Mouse (Mus musculus): ENCODE data around the gene Tmem131l. TPM values are rescaled to one million over a fixed set of nuclear protein-coding genes. Genes with fewer than 3 reads are reported as not detected.

Tmem131l gene
- polyA plus RNA-seq, 1 experiment from 2014 or later = 74.6 TPM

DNA sequence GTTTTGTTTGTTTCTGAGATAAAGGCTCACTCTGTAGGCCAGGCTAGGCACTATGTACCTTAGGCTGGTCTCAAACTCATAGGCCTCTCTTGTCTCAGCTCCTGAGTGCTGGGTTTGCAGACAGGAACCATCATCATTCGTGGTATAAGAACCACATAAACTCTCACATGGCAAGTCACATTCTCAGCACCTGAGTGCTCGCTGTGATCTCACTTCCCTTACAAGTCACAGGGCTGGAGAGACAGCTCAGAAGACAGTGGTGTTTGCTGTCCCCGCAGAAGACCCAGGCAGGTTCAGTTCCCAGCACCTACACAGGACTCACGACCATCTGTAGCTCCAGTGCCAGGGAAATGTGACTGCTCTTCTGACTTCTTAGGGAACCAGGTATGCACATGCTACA lies 70.9 kb downstream of the Tmem131l start:
- Histone ChIP-seq H3K36me3 (ENCODE audit: control insufficient read depth, insufficient read depth, low read length) (peaks cover 3% of the 10 kb centered on the region; the same call in 1 of the 2 replicates), H3K9me3 (ENCODE audit: control insufficient read depth, low read depth, low read length) (no peaks in the 10 kb centered on the region), H3K9ac (replicated peaks; ENCODE audit: low read depth, low read length) (no peak overlapping the region), H3K27ac (ENCODE audit: low read length) (no peak overlapping the region), H3K4me1 (ENCODE audit: control insufficient read depth, insufficient read depth, low read length) (peaks cover 3% of the 10 kb centered on the region; the same call in 1 of the 2 replicates), H3K4me2 (replicated peaks; ENCODE audit: low read depth, low read length) (no peak overlapping the region), H3K27me3 (ENCODE audit: control insufficient read depth, insufficient read depth, low read length) (no peaks in the 10 kb centered on the region), H3K4me3 (ENCODE audit: low read depth, low read length) (no peak overlapping the region)
- no peak for ATAC-seq (ENCODE audit: insufficient number of reproducible peaks, insufficient read depth, low FRiP score, low read depth)
- 84% methylated on average over 4 of the region's 4 CpGs for WGBS

DNA sequence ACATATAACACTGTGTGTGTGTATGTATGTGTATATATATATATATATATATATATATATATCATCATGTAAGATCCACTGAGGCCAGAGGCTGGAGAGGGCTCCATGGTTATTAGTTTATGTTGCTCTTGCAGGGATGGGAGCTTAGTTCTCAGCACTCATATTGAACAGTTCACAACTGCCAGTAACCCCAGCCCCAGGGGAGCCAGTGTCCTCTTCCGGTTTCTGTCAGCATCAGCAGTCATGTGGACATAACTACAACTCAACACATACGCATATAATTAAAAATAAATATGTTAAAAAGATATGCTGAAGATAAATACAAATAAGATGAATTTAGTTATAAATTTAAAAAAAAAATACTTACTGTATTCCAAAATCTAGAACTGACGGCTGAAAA lies 72.2 kb downstream of the Tmem131l start:
- ATAC-seq (ENCODE audit: insufficient number of reproducible peaks, insufficient read depth, low FRiP score, low read depth) = no peak
- no peak overlapping the region for H3K9ac ChIP-seq (replicated peaks; ENCODE audit: low read depth, low read length)
- H3K4me2 ChIP-seq (replicated peaks; ENCODE audit: low read depth, low read length) = no peak overlapping the region
- H3K27ac ChIP-seq (ENCODE audit: low read length) = no peak overlapping the region
- H3K4me1 ChIP-seq (ENCODE audit: control insufficient read depth, insufficient read depth, low read length) = peaks cover 3% of the 10 kb centered on the region; the same call in 1 of the 2 replicates
- H3K9me3 ChIP-seq (ENCODE audit: control insufficient read depth, low read depth, low read length) = no peaks in the 10 kb centered on the region
- no peaks in the 10 kb centered on the region for H3K27me3 ChIP-seq (ENCODE audit: control insufficient read depth, insufficient read depth, low read length)
- whole genome bisulfite sequencing = 90% methylated on average over 3 of the region's 3 CpGs
- peaks cover 3% of the 10 kb centered on the region; the same call in 1 of the 2 replicates for H3K36me3 ChIP-seq (ENCODE audit: control insufficient read depth, insufficient read depth, low read length)
- H3K4me3 ChIP-seq (ENCODE audit: low read depth, low read length) = no peak overlapping the region

DNA sequence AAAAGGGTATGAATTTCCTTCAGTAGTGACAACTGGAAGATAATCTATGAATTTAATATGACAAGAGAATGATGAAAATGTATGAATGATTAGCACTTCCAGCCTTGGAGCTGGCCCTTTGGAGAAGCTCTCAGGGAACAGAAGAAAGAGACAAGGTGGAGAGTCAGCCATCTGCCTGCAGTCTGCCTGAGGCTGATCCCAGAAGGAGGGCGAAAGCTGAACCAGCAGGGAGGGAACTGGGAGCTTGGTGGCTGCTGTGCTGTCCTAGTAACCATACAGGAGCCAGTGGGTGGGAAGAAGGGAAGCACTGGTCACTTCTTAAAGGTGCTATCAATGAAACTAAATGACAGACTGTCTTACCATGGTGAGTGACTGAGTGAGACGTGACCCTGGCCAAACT lies 74.6 kb downstream of the Tmem131l start:
- no peak overlapping the region for H3K9ac ChIP-seq (replicated peaks; ENCODE audit: low read depth, low read length)
- 87% methylated on average over 2 of the region's 2 CpGs for WGBS
- ATAC-seq (ENCODE audit: insufficient number of reproducible peaks, insufficient read depth, low FRiP score, low read depth) = no peak

DNA sequence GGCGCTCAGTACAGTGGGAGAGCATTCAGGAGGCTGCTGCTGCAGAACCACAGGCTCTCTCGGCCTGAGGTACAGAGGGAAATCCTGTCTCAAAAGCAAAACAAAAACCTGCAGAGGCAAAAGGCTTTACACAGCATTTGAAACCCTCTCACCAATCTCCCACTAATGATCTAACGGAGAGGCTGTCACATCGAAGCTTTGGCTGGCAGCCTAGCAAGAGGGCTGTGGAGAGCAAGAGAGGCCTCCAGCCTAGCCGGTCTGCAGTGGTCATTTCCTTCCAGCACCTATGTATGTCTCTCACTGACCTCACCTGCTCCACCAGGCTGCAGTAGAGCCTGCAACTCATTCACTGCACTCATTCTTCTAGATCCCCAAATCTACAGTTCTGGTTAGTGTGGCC lies 76.3 kb downstream of the Tmem131l start:
- peaks cover 9% of the 10 kb centered on the region for H3K36me3 ChIP-seq (ENCODE audit: control insufficient read depth, insufficient read depth, low read length)
- no peak overlapping the region for H3K9ac ChIP-seq (replicated peaks; ENCODE audit: low read depth, low read length)
- H3K27ac ChIP-seq (ENCODE audit: low read length) = no peak overlapping the region
- no peaks in the 10 kb centered on the region for H3K9me3 ChIP-seq (ENCODE audit: control insufficient read depth, low read depth, low read length)
- no peaks in the 10 kb centered on the region for H3K4me1 ChIP-seq (ENCODE audit: control insufficient read depth, insufficient read depth, low read length)
- no peaks in the 10 kb centered on the region for H3K27me3 ChIP-seq (ENCODE audit: control insufficient read depth, insufficient read depth, low read length)
- no peak overlapping the region for H3K4me3 ChIP-seq (ENCODE audit: low read depth, low read length)
- no peak overlapping the region for H3K4me2 ChIP-seq (replicated peaks; ENCODE audit: low read depth, low read length)
- WGBS = 79% methylated on average over 5 of the region's 5 CpGs
- ATAC-seq (ENCODE audit: insufficient number of reproducible peaks, insufficient read depth, low FRiP score, low read depth) = no peak

More for the DNA sequence above, 74.6 kb downstream of the Tmem131l start:
- Histone ChIP-seq H3K36me3 (ENCODE audit: control insufficient read depth, insufficient read depth, low read length) (peaks cover 3% of the 10 kb centered on the region; the same call in 1 of the 2 replicates), H3K27me3 (ENCODE audit: control insufficient read depth, insufficient read depth, low read length) (no peaks in the 10 kb centered on the region), H3K4me2 (replicated peaks; ENCODE audit: low read depth, low read length) (no peak overlapping the region), H3K9me3 (ENCODE audit: control insufficient read depth, low read depth, low read length) (no peaks in the 10 kb centered on the region), H3K4me1 (ENCODE audit: control insufficient read depth, insufficient read depth, low read length) (no peaks in the 10 kb centered on the region; the same call in 1 of the 2 replicates), H3K27ac (ENCODE audit: low read length) (no peak overlapping the region), H3K4me3 (ENCODE audit: low read depth, low read length) (no peak overlapping the region)

DNA sequence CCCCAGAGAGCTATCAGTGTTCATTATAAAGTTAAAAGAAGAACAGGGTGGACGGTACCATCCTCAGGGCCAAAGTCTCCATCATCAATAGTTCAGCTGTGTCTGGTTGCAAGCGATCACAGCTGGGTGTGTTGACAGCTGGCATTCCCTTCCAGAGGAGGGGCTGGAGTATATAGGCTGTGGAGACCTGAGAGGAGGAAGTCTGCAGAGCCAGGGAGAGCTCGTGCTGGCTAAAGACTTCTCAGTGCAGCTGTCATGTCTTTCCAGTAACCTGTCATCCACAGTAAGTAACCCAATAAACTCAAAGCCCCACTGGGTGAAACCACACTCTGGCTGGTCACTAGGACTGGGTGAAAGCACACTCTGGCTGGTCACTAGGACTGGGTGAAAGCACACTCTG lies 77.4 kb downstream of the Tmem131l start:
- no peak overlapping the region for H3K4me2 ChIP-seq (replicated peaks; ENCODE audit: low read depth, low read length)
- H3K9ac ChIP-seq (replicated peaks; ENCODE audit: low read depth, low read length) = no peak overlapping the region
- H3K9me3 ChIP-seq (ENCODE audit: control insufficient read depth, low read depth, low read length) = no peaks in the 10 kb centered on the region
- H3K36me3 ChIP-seq (ENCODE audit: control insufficient read depth, insufficient read depth, low read length) = peaks cover 9% of the 10 kb centered on the region
- ATAC-seq (ENCODE audit: insufficient number of reproducible peaks, insufficient read depth, low FRiP score, low read depth) = no peak
- no peaks in the 10 kb centered on the region for H3K27me3 ChIP-seq (ENCODE audit: control insufficient read depth, insufficient read depth, low read length)
- H3K4me3 ChIP-seq (ENCODE audit: low read depth, low read length) = no peak overlapping the region
- 56% methylated on average over 3 of the region's 3 CpGs for WGBS
- no peaks in the 10 kb centered on the region for H3K4me1 ChIP-seq (ENCODE audit: control insufficient read depth, insufficient read depth, low read length)
- H3K27ac ChIP-seq (ENCODE audit: low read length) = no peak overlapping the region

DNA sequence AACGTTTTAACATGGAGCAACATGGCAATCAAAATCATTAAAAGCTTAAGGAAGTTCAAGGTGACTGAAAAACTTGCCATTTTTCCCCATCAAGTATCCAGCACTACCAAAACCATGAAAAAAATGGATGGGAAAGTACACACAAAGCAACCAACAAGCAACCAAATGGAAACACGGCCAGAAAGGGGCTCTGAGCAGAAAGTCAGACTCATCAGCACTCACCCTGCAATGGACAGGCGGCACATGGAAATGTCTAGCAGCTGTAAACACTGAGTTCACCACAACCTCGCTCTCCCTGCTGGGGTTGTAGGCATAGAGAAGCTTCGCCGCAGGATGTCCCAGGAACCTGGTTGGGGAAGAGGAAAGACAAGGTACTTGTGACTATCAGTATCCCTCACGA lies 77.9 kb downstream of the Tmem131l start:
- 86% methylated on average over 7 of the region's 7 CpGs for WGBS
- ATAC-seq (ENCODE audit: insufficient number of reproducible peaks, insufficient read depth, low FRiP score, low read depth) = no peak
- H3K9ac ChIP-seq (replicated peaks; ENCODE audit: low read depth, low read length) = no peak overlapping the region
- H3K9me3 ChIP-seq (ENCODE audit: control insufficient read depth, low read depth, low read length) = no peaks in the 10 kb centered on the region
- no peak overlapping the region for H3K27ac ChIP-seq (ENCODE audit: low read length)
- no peaks in the 10 kb centered on the region for H3K27me3 ChIP-seq (ENCODE audit: control insufficient read depth, insufficient read depth, low read length)
- H3K4me1 ChIP-seq (ENCODE audit: control insufficient read depth, insufficient read depth, low read length) = no peaks in the 10 kb centered on the region
- peaks cover 7% of the 10 kb centered on the region for H3K36me3 ChIP-seq (ENCODE audit: control insufficient read depth, insufficient read depth, low read length)
- H3K4me2 ChIP-seq (replicated peaks; ENCODE audit: low read depth, low read length) = no peak overlapping the region
- H3K4me3 ChIP-seq (ENCODE audit: low read depth, low read length) = no peak overlapping the region

DNA sequence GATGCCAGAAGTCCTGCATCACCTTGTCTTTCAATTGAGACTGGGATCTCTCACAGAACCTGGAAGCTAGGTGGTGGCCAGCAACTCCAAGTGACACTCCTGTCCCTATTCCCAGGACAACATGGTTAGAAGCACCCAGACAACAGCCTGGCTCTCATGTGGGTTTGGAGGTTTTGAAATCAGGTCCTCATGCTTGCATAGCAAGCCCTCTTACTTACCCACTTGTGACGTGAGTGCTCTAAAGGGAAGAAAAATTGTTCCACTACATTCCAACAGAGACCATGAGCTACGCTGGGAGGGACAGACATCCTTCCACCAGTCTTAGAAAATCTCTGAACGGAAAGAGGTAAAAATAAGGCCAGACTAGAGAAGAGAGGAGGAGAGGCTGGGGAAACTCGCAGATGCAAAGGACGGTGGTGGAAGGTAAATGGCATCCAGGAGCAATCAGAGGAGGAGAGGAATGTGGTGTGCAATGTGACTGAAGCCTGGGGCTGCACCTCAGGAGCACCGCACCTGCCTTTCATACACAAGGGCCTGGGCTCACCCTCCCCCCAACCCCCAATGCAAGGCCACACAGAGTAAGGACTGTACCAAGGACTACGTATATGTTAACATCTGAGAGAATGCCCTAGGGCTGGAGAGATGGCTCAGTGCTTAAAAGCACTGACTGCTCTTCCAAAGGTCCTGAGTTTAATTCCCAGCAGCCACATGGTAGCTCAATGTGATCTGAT lies 80.9 kb downstream of the Tmem131l start:
- no peak for ATAC-seq (ENCODE audit: insufficient number of reproducible peaks, insufficient read depth, low FRiP score, low read depth)
- H3K27me3 ChIP-seq (ENCODE audit: control insufficient read depth, insufficient read depth, low read length) = no peaks in the 10 kb centered on the region
- 92% methylated on average over 7 of the region's 7 CpGs for WGBS
- no peaks in the 10 kb centered on the region for H3K9me3 ChIP-seq (ENCODE audit: control insufficient read depth, low read depth, low read length)
- no peaks in the 10 kb centered on the region for H3K4me1 ChIP-seq (ENCODE audit: control insufficient read depth, insufficient read depth, low read length)
- no peak overlapping the region for H3K27ac ChIP-seq (ENCODE audit: low read length)
- H3K9ac ChIP-seq (replicated peaks; ENCODE audit: low read depth, low read length) = no peak overlapping the region
- no peak overlapping the region for H3K4me3 ChIP-seq (ENCODE audit: low read depth, low read length)
- peaks cover 8% of the 10 kb centered on the region for H3K36me3 ChIP-seq (ENCODE audit: control insufficient read depth, insufficient read depth, low read length)
- H3K4me2 ChIP-seq (replicated peaks; ENCODE audit: low read depth, low read length) = no peak overlapping the region

DNA sequence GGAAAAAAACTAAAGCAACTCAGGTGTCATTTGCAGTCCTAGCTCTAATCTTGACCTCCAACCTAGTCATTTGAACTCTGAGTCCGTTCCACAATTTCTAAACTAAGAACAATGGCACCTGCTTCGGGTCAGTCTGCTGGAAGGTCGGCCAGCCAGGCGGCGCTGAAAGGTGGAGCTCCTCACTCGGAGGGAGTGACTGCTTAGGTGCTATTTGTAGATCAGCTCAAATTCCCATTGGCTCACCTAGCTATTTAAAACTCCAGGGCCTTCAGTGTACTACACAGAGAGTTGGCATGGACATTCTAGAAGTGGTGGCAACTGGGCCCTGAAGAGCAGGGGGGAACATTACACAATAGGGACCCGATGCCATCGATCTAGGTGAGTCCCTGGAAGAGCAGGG lies 86.1 kb downstream of the Tmem131l start:
- Histone ChIP-seq H3K9me3 (ENCODE audit: control insufficient read depth, low read depth, low read length) (no peaks in the 10 kb centered on the region), H3K36me3 (ENCODE audit: control insufficient read depth, insufficient read depth, low read length) (peaks cover 3% of the 10 kb centered on the region), H3K4me2 (replicated peaks; ENCODE audit: low read depth, low read length) (no peak overlapping the region), H3K27me3 (ENCODE audit: control insufficient read depth, insufficient read depth, low read length) (no peaks in the 10 kb centered on the region), H3K27ac (ENCODE audit: low read length) (no peak overlapping the region), H3K4me3 (ENCODE audit: low read depth, low read length) (no peak overlapping the region), H3K9ac (replicated peaks; ENCODE audit: low read depth, low read length) (no peak overlapping the region), H3K4me1 (ENCODE audit: control insufficient read depth, insufficient read depth, low read length) (peaks cover 9% of the 10 kb centered on the region)
- WGBS = 71% methylated on average over 8 of the region's 8 CpGs
- ATAC-seq (ENCODE audit: insufficient number of reproducible peaks, insufficient read depth, low FRiP score, low read depth) = peak; percentile 33; the same call in 1 of the 2 replicates

DNA sequence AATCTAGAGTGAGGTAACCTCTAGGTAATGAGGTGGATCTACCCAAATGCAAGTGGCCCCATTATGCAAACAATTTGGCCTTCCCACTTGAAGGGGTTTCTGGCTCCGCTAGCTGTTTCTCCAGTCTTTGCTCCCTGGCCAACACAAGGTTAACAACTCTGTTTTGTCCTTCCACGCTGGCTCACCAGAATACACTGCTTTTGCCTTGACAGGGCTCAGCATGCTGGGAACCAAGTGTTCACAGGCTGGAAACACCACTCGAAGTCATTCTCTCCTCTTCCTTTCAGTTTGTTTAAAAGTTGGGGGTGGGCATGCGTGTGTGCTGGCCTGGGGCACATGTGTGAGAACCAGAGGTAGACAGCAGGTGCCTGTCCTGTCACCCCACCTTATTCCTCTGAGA lies 91.2 kb downstream of the Tmem131l start:
- 60% methylated on average over 4 of the region's 4 CpGs for WGBS

More for the DNA sequence above, 91.2 kb downstream of the Tmem131l start:
- Histone ChIP-seq H3K4me3 (ENCODE audit: low read depth, low read length) (no peak overlapping the region), H3K36me3 (ENCODE audit: control insufficient read depth, insufficient read depth, low read length) (no peaks in the 10 kb centered on the region; the same call in 1 of the 2 replicates), H3K4me2 (replicated peaks; ENCODE audit: low read depth, low read length) (no peak overlapping the region), H3K27ac (ENCODE audit: low read length) (no peak overlapping the region), H3K27me3 (ENCODE audit: control insufficient read depth, insufficient read depth, low read length) (no peaks in the 10 kb centered on the region), H3K9me3 (ENCODE audit: control insufficient read depth, low read depth, low read length) (no peaks in the 10 kb centered on the region), H3K4me1 (ENCODE audit: control insufficient read depth, insufficient read depth, low read length) (peaks cover 13% of the 10 kb centered on the region), H3K9ac (replicated peaks; ENCODE audit: low read depth, low read length) (no peak overlapping the region)
- ATAC-seq (ENCODE audit: insufficient number of reproducible peaks, insufficient read depth, low FRiP score, low read depth) = no peak

All from stomach, embryonic 14.5 days (tissue).